Mouse (Mus musculus) C2C12 (cell line): ENCODE data around the gene Gcnt1.

Experiments
- CEBPB ChIP-seq: IDR thresholded peaks from one replicate; pipeline ENCODE4 v1.6.1; 2011; ENCODE audit warnings: low read depth, mild to moderate bottlenecking, control low read depth, moderate library complexity
- CTCF ChIP-seq: IDR thresholded peaks from one replicate; pipeline ENCODE4 v1.5.1; 2011; ENCODE audit not compliant: control insufficient read depth, insufficient read depth, insufficient read length
- FOSL1 ChIP-seq: IDR thresholded peaks from one replicate; pipeline ENCODE4 v1.8.0; 2011; ENCODE audit warnings: mild to moderate bottlenecking, low read length; ENCODE audit not compliant: poor library complexity, insufficient read depth, severe bottlenecking
- MAX ChIP-seq: IDR thresholded peaks from one replicate; pipeline ENCODE4 v1.6.1; 2011; ENCODE audit warnings: mild to moderate bottlenecking, control low read depth
- MYOD1 ChIP-seq: IDR thresholded peaks from one replicate; pipeline ENCODE4 v1.6.1; 2011; ENCODE audit warnings: low read depth; ENCODE audit not compliant: control insufficient read depth, insufficient read length
- MYOG ChIP-seq: IDR thresholded peaks from one replicate; pipeline ENCODE4 v1.6.1; 2011; ENCODE audit not compliant: control insufficient read depth, insufficient read length; ENCODE audit errors: extremely low read depth
- USF1 ChIP-seq: IDR thresholded peaks from one replicate; pipeline ENCODE4 v1.6.1; 2011; ENCODE audit warnings: low read depth, mild to moderate bottlenecking, control low read depth, moderate library complexity

DNA sequence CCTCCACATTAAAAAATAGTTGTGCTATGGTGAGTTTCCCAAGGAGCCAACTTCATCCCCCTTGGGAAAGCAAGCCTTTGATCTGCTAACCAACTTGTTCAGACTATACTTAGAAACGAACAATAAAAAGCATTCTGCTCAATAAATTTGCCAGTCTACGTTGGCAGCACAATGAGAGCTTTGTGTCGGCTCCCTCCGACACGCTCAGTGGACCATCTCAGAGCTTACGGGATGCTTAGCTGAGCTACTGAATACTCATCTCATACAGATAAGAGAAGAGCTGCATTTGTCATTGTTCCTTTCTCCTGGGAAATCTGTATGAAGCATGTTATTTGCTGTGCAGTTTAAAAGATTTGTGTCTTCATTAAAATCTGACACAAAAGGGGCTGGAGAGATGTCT, 13.8 kb upstream of the Gcnt1 start:
- no peak for TF ChIP-seq MAX
- TF ChIP-seq USF1: no peak
- no peak for TF ChIP-seq CTCF
- no peak for TF ChIP-seq MYOD1
- no peak for TF ChIP-seq MYOG
- TF ChIP-seq FOSL1: no peak
- TF ChIP-seq CEBPB: no peak
